Mouse (Mus musculus) midbrain, embryonic 15.5 days (tissue): ENCODE measurements around the gene Shisa6. TPM values are rescaled to one million over a fixed set of nuclear protein-coding genes. Genes with fewer than 3 reads are reported as not detected.
A peak's percentile ranks its signal among the peaks of the same experiment; 100 is the strongest.

Experiments
- ATAC-seq: fragments of 200-750 bp; cut with Nextera tagmentation; replicated peaks from 2 replicates; pipeline ENCODE4 v1.8.0; 2017; ENCODE audit warnings: moderate TSS enrichment
- H3K27ac ChIP-seq: fragments of 300-500 bp; sonication (generic); 2 replicates; pipeline ENCODE4 v1.5.1; 2015; ENCODE audit warnings: mild to moderate bottlenecking, inconsistent platforms
- H3K27me3 ChIP-seq: fragments of 300-500 bp; sonication (generic); replicated peaks from 2 replicates; pipeline ENCODE4 v1.6.1; 2015; ENCODE audit warnings: inconsistent platforms
- H3K36me3 ChIP-seq: fragments of 300-500 bp; sonication (generic); replicated peaks from 2 replicates; pipeline ENCODE4 v1.6.1; 2015; ENCODE audit warnings: inconsistent platforms
- H3K4me1 ChIP-seq: fragments of 300-500 bp; sonication (generic); 2 replicates; pipeline ENCODE4 v1.6.1; 2015; ENCODE audit warnings: inconsistent platforms
- H3K4me2 ChIP-seq: fragments of 300-500 bp; sonication (generic); 2 replicates; pipeline ENCODE4 v1.6.1; 2015; ENCODE audit warnings: inconsistent platforms, mild to moderate bottlenecking, moderate library complexity
- H3K4me3 ChIP-seq: fragments of 300-500 bp; sonication (generic); 2 replicates; pipeline ENCODE4 v1.5.1; 2015; ENCODE audit warnings: mild to moderate bottlenecking, inconsistent platforms
- H3K9ac ChIP-seq: fragments of 300-500 bp; sonication (generic); 2 replicates; pipeline ENCODE4 v1.6.1; 2015; ENCODE audit warnings: mild to moderate bottlenecking, inconsistent platforms
- H3K9me3 ChIP-seq: fragments of 300-500 bp; sonication (generic); 2 replicates; pipeline ENCODE4 v1.6.1; 2016; ENCODE audit warnings: inconsistent platforms
- WGBS: fragments of 180-500 bp; shearing (Covaris S2); methylation state at CpG from one replicate; pipeline ENCODE4 v1.1.7; 2015; ENCODE audit warnings: mixed read lengths; 5-methylcytosine and 5-hydroxymethylcytosine counted together
- polyA plus RNA-seq: library from polyadenylated mRNA; unstranded; fragments of >200 nt; fragmentation: Nextera tagmentation; extraction: Ambion mirVana; gene quantifications from 2 replicates; pipeline ENCODE4 v1.2.1, GENCODE M21; 2015

Shisa6 gene
- polyA plus RNA-seq, 1 experiment from 2014 or later = 2.9 TPM

DNA sequence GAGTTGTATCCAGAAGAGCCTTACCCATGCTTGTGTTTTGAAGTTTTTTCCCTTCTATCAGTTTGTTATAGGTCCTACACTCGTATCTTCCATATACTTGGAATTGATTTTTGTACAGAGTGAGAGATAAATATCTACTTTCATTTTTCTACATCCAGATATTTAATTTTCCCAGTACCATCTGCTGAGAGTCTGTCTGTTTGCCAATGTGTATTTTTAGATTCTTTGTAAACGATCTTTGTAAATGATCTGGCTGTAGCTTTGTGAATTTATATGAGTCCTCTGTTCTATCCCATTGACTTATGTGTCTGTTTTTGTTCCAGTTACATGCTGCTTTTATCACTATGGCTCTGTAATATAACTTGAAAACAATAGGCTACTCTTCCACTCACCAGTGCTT lies 348.0 kb downstream of the Shisa6 start:
- WGBS = 83% methylated on average over 2 of the region's 2 CpGs
- Histone ChIP-seq H3K4me3 (no peak overlapping the region), H3K9ac (no peak overlapping the region), H3K36me3 (no peaks in the 10 kb centered on the region), H3K4me2 (no peak overlapping the region), H3K27me3 (no peaks in the 10 kb centered on the region), H3K4me1 (no peaks in the 10 kb centered on the region), H3K9me3 (no peaks in the 10 kb centered on the region), H3K27ac (no peak overlapping the region)
- ATAC-seq = no peak

DNA sequence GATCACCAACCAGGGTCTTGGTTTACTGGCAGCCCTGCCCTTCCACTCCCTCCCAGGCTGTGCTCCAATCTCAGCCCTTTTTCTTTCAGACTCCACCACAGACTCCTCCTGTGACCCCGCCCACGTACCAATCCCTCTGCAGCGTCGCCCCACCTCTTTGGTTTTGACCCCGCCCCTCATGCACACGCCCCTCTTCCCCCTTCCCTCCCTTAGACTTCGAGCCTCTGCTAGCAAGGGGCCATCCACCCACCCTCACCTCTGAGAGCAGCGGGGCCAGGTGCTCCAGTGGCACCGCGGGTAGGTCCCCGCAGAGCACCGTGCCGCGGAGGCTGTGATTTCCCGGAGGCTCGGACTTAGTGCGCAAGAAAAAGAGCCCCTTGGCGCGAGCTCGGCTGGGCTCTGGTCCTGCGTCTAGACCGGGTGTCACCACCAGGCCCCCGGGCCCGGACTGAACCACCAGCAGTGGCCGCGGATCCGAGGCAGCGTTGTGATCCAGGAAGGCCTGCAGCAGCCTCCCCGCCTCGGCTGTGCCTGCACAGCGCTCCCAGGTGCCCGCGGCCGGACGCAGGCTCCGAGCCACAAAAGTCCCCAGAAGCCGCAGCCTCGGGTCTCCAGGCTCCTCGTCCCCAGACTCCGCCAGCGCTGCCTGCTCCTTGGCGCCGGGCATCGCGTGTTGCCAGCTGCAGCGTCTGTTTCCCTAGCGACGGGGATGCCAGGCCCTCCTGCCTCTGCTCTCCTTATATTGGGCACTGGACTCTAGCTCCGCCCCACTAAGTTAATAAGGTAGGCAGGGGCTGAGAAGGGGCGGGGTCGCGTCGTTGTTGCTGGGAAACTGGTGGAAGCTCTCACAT lies 357.7 kb downstream of the Shisa6 start, which contains the start of gene Dnah9:
Gene Dnah9, minus strand, starts transcription at position 751 of the 851 bp plus-strand sequence.
- H3K9ac ChIP-seq = peak within 1 kb of the TSS; percentile 66
- ATAC-seq = peak; percentile 98
- H3K4me1 ChIP-seq = peaks cover 11% of the 10 kb centered on the region; the same call in 1 of the 2 replicates
- H3K4me3 ChIP-seq = peak within 1 kb of the TSS; percentile 74
- WGBS = under 1% methylated on average over 53 of the region's 53 CpGs
- H3K9me3 ChIP-seq = no peaks in the 10 kb centered on the region
- peak within 1 kb of the TSS; percentile 92 for H3K4me2 ChIP-seq
- H3K36me3 ChIP-seq = no peaks in the 10 kb centered on the region
- H3K27ac ChIP-seq = peak within 1 kb of the TSS; percentile 80
- no peaks in the 10 kb centered on the region for H3K27me3 ChIP-seq

DNA sequence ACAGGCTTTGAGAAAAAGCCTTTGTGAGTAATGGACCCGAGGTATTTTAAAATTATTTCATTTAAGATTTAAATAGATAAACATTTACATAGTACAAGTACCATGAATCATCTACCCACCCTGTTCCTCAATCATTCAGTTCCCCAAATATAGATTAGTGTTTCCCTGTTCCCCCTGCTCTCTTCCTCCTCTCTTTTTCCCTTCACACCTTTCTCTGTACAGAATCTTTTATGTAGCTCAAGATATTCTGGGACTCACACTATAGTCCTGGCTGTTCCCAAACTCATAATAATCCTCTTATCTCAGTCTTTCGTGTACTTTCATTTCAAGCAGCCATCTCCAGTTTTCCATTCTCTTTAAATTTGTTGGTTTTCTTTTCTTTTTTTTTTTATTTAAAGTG lies 361.7 kb downstream of the Shisa6 start:
- Histone ChIP-seq H3K4me1 (peaks cover 11% of the 10 kb centered on the region; the same call in 1 of the 2 replicates), H3K36me3 (no peaks in the 10 kb centered on the region), H3K4me2 (no peak overlapping the region), H3K27me3 (no peaks in the 10 kb centered on the region), H3K9ac (no peak overlapping the region), H3K4me3 (no peak overlapping the region), H3K27ac (no peak overlapping the region), H3K9me3 (no peaks in the 10 kb centered on the region)
- WGBS = 79% methylated on average over 2 of the region's 2 CpGs
- ATAC-seq = no peak
